Mouse (Mus musculus) myocyte (in vitro differentiated cells): ENCODE measurements at regions not wholly inside any gene's neighbourhood (a gene's known extent, or its start where the extent isn't known, plus 50 kb on each side); places are given as distances from the start of the nearest gene placed in this dataset.
A peak's percentile ranks its signal among the peaks of the same experiment; 100 is the strongest.

Source experiments
- H3K27me3 ChIP-seq: one replicate; pipeline ENCODE4 v1.6.1; 2011; ENCODE audit not compliant: control insufficient read depth, insufficient read depth, insufficient read length
- H3K36me3 ChIP-seq: one replicate; pipeline ENCODE4 v1.6.1; 2011; ENCODE audit not compliant: control insufficient read depth, insufficient read depth
- H3K4me2 ChIP-seq: one replicate; pipeline ENCODE4 v1.6.1; 2011; ENCODE audit warnings: low read depth, control low read depth
- H3K4me3 ChIP-seq: one replicate; pipeline ENCODE4 v1.5.1; 2011; ENCODE audit warnings: mild to moderate bottlenecking, control low read depth, moderate library complexity
- H3K79me2 ChIP-seq: one replicate; pipeline ENCODE4 v1.6.1; 2011; ENCODE audit not compliant: control insufficient read depth, insufficient read depth
- H3ac ChIP-seq: one replicate; pipeline ENCODE4 v1.6.1; 2011; ENCODE audit not compliant: control insufficient read depth, insufficient read length
- CEBPB ChIP-seq: IDR thresholded peaks from 2 replicates; pipeline ENCODE4 v1.6.1; 2011; ENCODE audit warnings: mild to moderate bottlenecking, moderate library complexity; ENCODE audit not compliant: poor library complexity, insufficient read depth, severe bottlenecking
- E2F4 ChIP-seq: IDR thresholded peaks from one replicate; pipeline ENCODE4 v1.6.1; 2011; ENCODE audit warnings: mild to moderate bottlenecking, control low read depth, moderate library complexity; ENCODE audit not compliant: insufficient read depth
- MAX ChIP-seq: IDR thresholded peaks from one replicate; pipeline ENCODE4 v1.6.1; 2011; ENCODE audit warnings: low read depth, mild to moderate bottlenecking, control low read depth
- MYOD1 ChIP-seq, 3 experiments: IDR thresholded peaks; one replicate each; pipeline ENCODE4 v1.6.1; 2011; ENCODE audit warnings: control low read depth in 2 of 3, low read depth in 2 of 3, mild to moderate bottlenecking in 2 of 3, moderate library complexity in 1 of 3; ENCODE audit not compliant: insufficient read length in 2 of 3, control insufficient read depth in 1 of 3
- MYOG ChIP-seq, 3 experiments: IDR thresholded peaks; one replicate each; pipeline ENCODE4 v1.6.1; 2011; ENCODE audit warnings: control low read depth in 2 of 3, low read depth in 2 of 3, mild to moderate bottlenecking in 2 of 3; ENCODE audit not compliant: insufficient read length in 2 of 3, control insufficient read depth in 1 of 3, insufficient read depth in 1 of 3
- POLR2A ChIP-seq: IDR thresholded peaks from one replicate; pipeline ENCODE4 v1.6.1; 2011; ENCODE audit warnings: low read depth, mild to moderate bottlenecking, control low read depth, moderate library complexity; ENCODE audit not compliant: insufficient read length
- POLR2AphosphoS2 ChIP-seq: IDR thresholded peaks from one replicate; pipeline ENCODE4 v1.6.1; 2011; ENCODE audit warnings: low read depth, control low read depth; ENCODE audit not compliant: insufficient read length
- REST ChIP-seq: IDR thresholded peaks from one replicate; pipeline ENCODE4 v1.6.1; 2011; ENCODE audit warnings: mild to moderate bottlenecking, control low read depth, moderate library complexity; ENCODE audit not compliant: insufficient read depth, insufficient read length
- SRF ChIP-seq: IDR thresholded peaks from one replicate; pipeline ENCODE4 v1.6.1; 2011; ENCODE audit warnings: low read depth; ENCODE audit not compliant: control insufficient read depth, insufficient read length
- TCF12 ChIP-seq: IDR thresholded peaks from one replicate; pipeline ENCODE4 v1.6.1; 2011; ENCODE audit warnings: mild to moderate bottlenecking, control low read depth; ENCODE audit not compliant: poor library complexity, insufficient read depth, severe bottlenecking
- TCF3 ChIP-seq: IDR thresholded peaks from one replicate; pipeline ENCODE4 v1.6.1; 2011; ENCODE audit warnings: low read depth, control low read depth; ENCODE audit not compliant: insufficient read length
- USF1 ChIP-seq: IDR thresholded peaks from one replicate; pipeline ENCODE4 v1.6.1; 2011; ENCODE audit warnings: low read depth, mild to moderate bottlenecking, control low read depth, moderate library complexity

DNA sequence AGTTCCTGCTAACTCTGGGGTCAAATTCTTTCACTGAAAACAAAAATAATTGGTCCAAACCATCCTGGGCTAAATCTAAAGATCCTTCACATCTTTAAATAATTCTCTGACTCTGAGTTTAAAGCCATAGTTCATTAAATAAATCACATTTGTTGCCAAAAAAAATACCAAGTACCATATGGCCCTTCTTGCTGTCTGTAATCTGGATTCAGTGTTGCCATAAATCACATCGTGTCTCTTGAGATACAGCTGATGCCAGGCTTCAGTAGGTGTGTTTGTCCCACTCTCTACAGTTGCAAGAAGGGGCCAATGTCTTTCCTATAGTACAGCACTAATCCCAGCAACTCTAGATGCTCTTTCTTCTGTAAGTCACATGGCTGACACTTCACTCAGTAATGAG lies 220.0 kb upstream of the Noct start:
- Histone ChIP-seq H3ac (no peak overlapping the region), H3K79me2 (no peaks in the 10 kb centered on the region), H3K36me3 (no peaks in the 10 kb centered on the region), H3K27me3 (no peaks in the 10 kb centered on the region), H3K4me2 (no peak overlapping the region), H3K4me3 (no peak overlapping the region)
- TF ChIP-seq MAX, result no peak
- no peak for TF ChIP-seq POLR2A
- TF ChIP-seq TCF3, result no peak
- no peak for TF ChIP-seq USF1
- no peak for TF ChIP-seq POLR2AphosphoS2
- TF ChIP-seq CEBPB, result no peak
- TF ChIP-seq TCF12, result no peak
- TF ChIP-seq MYOD1 (IDR thresholded peaks at IDR 0.05; ENCODE audit: control insufficient read depth in 1 of 3, insufficient read length in 2 of 3, low read depth in 2 of 3), result no peak
- TF ChIP-seq REST, result no peak
- no peak for TF ChIP-seq E2F4
- no peak for TF ChIP-seq SRF
- no peak for TF ChIP-seq MYOG (IDR thresholded peaks at IDR 0.05; ENCODE audit: control insufficient read depth in 1 of 3, insufficient read depth in 1 of 3, insufficient read length in 2 of 3, low read depth in 2 of 3)

- Histone ChIP-seq H3K27me3 (no peaks in the 10 kb centered on the region), H3ac (no peak overlapping the region), H3K36me3 (no peaks in the 10 kb centered on the region), H3K4me2 (no peak overlapping the region), H3K4me3 (no peak overlapping the region), H3K79me2 (no peaks in the 10 kb centered on the region)
- TF ChIP-seq SRF (no peak), MAX (no peak), USF1 (no peak), MYOG (IDR thresholded peaks at IDR 0.05; ENCODE audit: control insufficient read depth in 1 of 3, insufficient read depth in 1 of 3, insufficient read length in 2 of 3, low read depth in 2 of 3) (no peak), E2F4 (no peak), TCF12 (no peak), CEBPB (no peak), POLR2A (no peak), TCF3 (no peak), MYOD1 (IDR thresholded peaks at IDR 0.05; ENCODE audit: control insufficient read depth in 1 of 3, insufficient read length in 2 of 3, low read depth in 2 of 3) (no peak), REST (no peak), POLR2AphosphoS2 (no peak)
Observed at GRCm38 (mm10) chr3:51009098-51009497, 215.1 kb upstream of the Noct start.

GRCm38 (mm10) chr3:51019650-51020346 lies 204.4 kb upstream of the Noct start:
- Histone ChIP-seq H3K27me3 (no peaks in the 10 kb centered on the region), H3ac (no peak overlapping the region), H3K36me3 (no peaks in the 10 kb centered on the region), H3K79me2 (no peaks in the 10 kb centered on the region), H3K4me3 (no peak overlapping the region), H3K4me2 (peak overlapping the region; percentile 42)
- no peak for TF ChIP-seq USF1
- no peak for TF ChIP-seq CEBPB
- no peak for TF ChIP-seq TCF12
- no peak for TF ChIP-seq POLR2AphosphoS2
- TF ChIP-seq SRF, result no peak
- TF ChIP-seq TCF3, result no peak
- no peak for TF ChIP-seq MYOG (IDR thresholded peaks at IDR 0.05; ENCODE audit: control insufficient read depth in 1 of 3, insufficient read depth in 1 of 3, insufficient read length in 2 of 3, low read depth in 2 of 3)
- no peak for TF ChIP-seq E2F4
- TF ChIP-seq POLR2A, result no peak
- no peak for TF ChIP-seq MYOD1 (IDR thresholded peaks at IDR 0.05; ENCODE audit: control insufficient read depth in 1 of 3, insufficient read length in 2 of 3, low read depth in 2 of 3)
- TF ChIP-seq MAX, result no peak
- TF ChIP-seq REST, result no peak

DNA sequence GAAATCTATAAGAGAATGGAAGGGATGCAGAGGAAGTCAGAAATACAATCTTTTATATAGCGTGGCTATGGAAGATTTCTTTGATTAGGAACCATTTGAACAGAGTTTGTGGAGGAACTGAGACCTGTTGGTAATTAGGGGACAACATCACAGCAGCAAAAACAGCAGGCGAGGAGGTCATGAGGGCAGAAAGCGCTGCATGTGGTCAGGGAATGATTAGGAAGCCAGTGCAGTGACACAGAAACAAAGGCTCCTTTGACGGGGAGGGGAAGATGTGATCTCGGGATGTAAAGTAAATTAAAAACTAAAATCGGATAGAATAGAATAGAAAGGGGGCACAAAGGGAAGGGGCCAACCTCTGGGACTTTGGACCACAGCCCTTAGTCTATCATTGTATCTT lies 199.6 kb upstream of the Noct start:
- Histone ChIP-seq H3K4me3 (no peak overlapping the region), H3K36me3 (no peaks in the 10 kb centered on the region), H3ac (no peak overlapping the region), H3K4me2 (no peak overlapping the region), H3K27me3 (no peaks in the 10 kb centered on the region), H3K79me2 (no peaks in the 10 kb centered on the region)
- TF ChIP-seq TCF3 (no peak), MYOD1 (IDR thresholded peaks at IDR 0.05; ENCODE audit: control insufficient read depth in 1 of 3, insufficient read length in 2 of 3, low read depth in 2 of 3) (no peak), USF1 (no peak), MAX (no peak), REST (no peak), CEBPB (no peak), SRF (no peak), E2F4 (no peak), MYOG (IDR thresholded peaks at IDR 0.05; ENCODE audit: control insufficient read depth in 1 of 3, insufficient read depth in 1 of 3, insufficient read length in 2 of 3, low read depth in 2 of 3) (no peak), TCF12 (no peak), POLR2A (no peak), POLR2AphosphoS2 (no peak)
